Mouse (Mus musculus) G1E (cell line): Measurements from ENCODE around the gene Fubp1. TPM values are rescaled to one million over a fixed set of nuclear protein-coding genes. Genes with fewer than 3 reads are reported as not detected.

ENCODE experiments used
- ATAC-seq: 2 replicates; pipeline ENCODE4 v1.8.0; 2016; ENCODE audit warnings: mild to moderate bottlenecking; ENCODE audit not compliant: insufficient number of reproducible peaks, poor library complexity, low FRiP score, severe bottlenecking; ENCODE audit errors: extremely low read depth
- DNase-seq: peaks from one replicate; pipeline ENCODE4 v3.0.0; 2012; ENCODE audit warnings: low spot score
- H3K27me3 ChIP-seq: 2 replicates; pipeline ENCODE4 v1.6.1; 2012; ENCODE audit warnings: mild to moderate bottlenecking, low read length, inconsistent platforms; ENCODE audit not compliant: insufficient read depth
- H3K36me3 ChIP-seq: replicated peaks from 2 replicates; pipeline ENCODE3; 2012; ENCODE audit warnings: mild to moderate bottlenecking, inconsistent platforms
- H3K4me1 ChIP-seq: 2 replicates; pipeline ENCODE4 v1.6.1; 2012; ENCODE audit warnings: low read depth, low read length, inconsistent platforms, mixed read lengths; ENCODE audit not compliant: insufficient read depth
- H3K4me3 ChIP-seq: 2 replicates; pipeline ENCODE4 v1.5.1; 2012; ENCODE audit warnings: low read depth, mild to moderate bottlenecking, inconsistent platforms, low read length, moderate library complexity, mixed read lengths
- H3K9me3 ChIP-seq: replicated peaks from 2 replicates; pipeline ENCODE4 v1.6.1; 2012; ENCODE audit warnings: inconsistent platforms
- CTCF ChIP-seq: IDR thresholded peaks from 2 replicates; pipeline ENCODE4 v1.5.1; 2012; ENCODE audit warnings: low read depth, low read length, inconsistent platforms, mixed read lengths
- GATA1 ChIP-seq: IDR thresholded peaks from 2 replicates; pipeline ENCODE4 v1.6.1; 2012; ENCODE audit warnings: borderline replicate concordance, low read length, inconsistent platforms, mixed read lengths
- GATA2 ChIP-seq: IDR thresholded peaks from 2 replicates; pipeline ENCODE4 v1.6.1; 2012; ENCODE audit warnings: low read depth, low read length, inconsistent platforms, borderline replicate concordance
- POLR2AphosphoS5 ChIP-seq: IDR thresholded peaks from 2 replicates; pipeline ENCODE4 v1.6.1; 2012; ENCODE audit warnings: low read depth, low read length, inconsistent platforms; ENCODE audit not compliant: insufficient replicate concordance
- TAL1 ChIP-seq: conservative IDR thresholded peaks from 2 replicates; pipeline ENCODE4 v1.6.1; 2012; ENCODE audit warnings: low read depth, low read length, inconsistent platforms, mixed read lengths
- polyA plus RNA-seq: library from polyadenylated mRNA; stranded (reverse); fragments of >175 nt; gene quantifications from 2 replicates; pipeline ENCODE4 v1.2.3, GENCODE M21; 2012
- total RNA-seq, 2 experiments: library from RNA; stranded (forward) in 1 of 2; stranded (reverse) in 1 of 2; fragments of 200-1000 nt in 1 of 2; fragments of >200 nt in 1 of 2; fragmentation: Nextera tagmentation in 1 of 2; gene quantifications; 2 replicates each; pipeline ENCODE4 v1.2.3; 2014 to 2017

The Fubp1 gene
- total and polyA plus RNA-seq, 3 experiments = 310 to 577 (median 313) TPM

DNA sequence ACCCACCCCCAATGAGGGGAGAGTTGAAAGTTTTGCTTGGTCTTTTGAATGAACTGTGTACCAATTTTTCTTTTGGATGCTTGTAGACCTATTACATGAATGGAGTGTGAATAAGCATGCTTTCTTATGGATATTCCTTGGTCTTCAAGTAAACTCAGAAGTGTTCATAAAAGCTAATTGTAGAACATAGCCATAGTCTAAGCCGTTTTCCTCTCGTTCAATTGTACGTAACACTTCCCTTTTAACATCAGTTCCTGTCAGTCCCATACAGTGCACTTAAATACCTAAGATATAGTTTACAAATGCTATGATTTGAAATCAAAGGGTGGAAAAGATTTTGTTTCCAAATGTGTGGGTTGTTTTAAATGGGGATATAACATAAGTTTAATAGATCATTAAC is 3.2 kb downstream of the Fubp1 start:
- DNase-seq (no peak), ATAC-seq (no peak)
- TF ChIP-seq TAL1 = no peak
- TF ChIP-seq GATA2 = no peak
- no peak for TF ChIP-seq GATA1
- TF ChIP-seq CTCF = no peak
- TF ChIP-seq POLR2AphosphoS5 = no peak
- H3K27me3 ChIP-seq = no peaks in the 10 kb centered on the region
- H3K36me3 ChIP-seq = peaks cover 35% of the 10 kb centered on the region
- no peaks in the 10 kb centered on the region for H3K9me3 ChIP-seq
- peaks cover 27% of the 10 kb centered on the region for H3K4me1 ChIP-seq
- peak overlapping the region; percentile 93; the same call in 1 of the 2 replicates for H3K4me3 ChIP-seq

DNA sequence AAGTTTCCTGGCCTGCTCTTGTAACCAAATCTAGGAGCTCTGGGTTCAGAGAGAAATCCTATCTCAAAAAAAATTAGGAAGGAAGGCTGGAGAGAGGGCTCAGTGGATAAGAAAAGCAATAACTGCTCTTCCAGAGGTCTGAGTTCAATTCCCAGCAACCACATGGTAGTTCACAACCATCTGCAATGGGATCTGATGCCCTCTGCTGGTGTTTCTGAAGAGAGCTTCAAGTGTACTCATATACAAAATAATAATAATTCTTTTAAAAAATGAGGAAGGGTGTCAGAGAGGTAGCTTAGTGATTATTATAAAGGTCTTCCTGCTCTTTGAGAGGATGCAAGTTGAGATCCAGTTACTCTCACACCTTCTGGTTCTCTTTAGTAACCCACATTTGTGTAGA is 14.7 kb downstream of the Fubp1 start:
- Histone ChIP-seq H3K27me3 (no peaks in the 10 kb centered on the region), H3K4me1 (peaks cover 17% of the 10 kb centered on the region; the same call in 1 of the 2 replicates), H3K36me3 (peaks cover 77% of the 10 kb centered on the region), H3K4me3 (no peak overlapping the region), H3K9me3 (no peaks in the 10 kb centered on the region)
- TF ChIP-seq TAL1 (no peak), CTCF (no peak), GATA1 (no peak), GATA2 (no peak), POLR2AphosphoS5 (no peak)
- DNase-seq (no peak), ATAC-seq (no peak)

DNA sequence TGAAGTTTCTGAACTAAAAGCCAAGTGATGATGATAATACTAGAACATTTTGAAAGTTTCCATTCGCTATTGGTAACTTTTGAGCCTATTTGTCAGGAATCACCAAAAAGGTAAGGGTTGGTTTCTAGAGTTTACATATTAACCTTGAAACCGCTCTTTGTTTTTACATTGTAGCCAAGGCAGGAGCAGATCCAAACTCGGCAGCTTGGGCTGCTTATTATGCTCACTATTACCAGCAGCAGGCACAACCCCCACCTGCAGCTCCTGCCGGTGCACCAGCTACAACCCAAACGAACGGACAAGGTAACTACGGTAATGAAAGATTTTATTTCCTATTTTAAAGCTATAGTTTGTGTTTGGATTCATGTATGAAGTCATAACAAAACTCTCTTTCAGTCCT is 15.7 kb downstream of the Fubp1 start:
- no peaks in the 10 kb centered on the region for H3K9me3 ChIP-seq
- H3K36me3 ChIP-seq = peaks cover 74% of the 10 kb centered on the region
- H3K27me3 ChIP-seq = no peaks in the 10 kb centered on the region
- no peak for TF ChIP-seq POLR2AphosphoS5
- TF ChIP-seq GATA1 = no peak
- TF ChIP-seq TAL1 = no peak
- TF ChIP-seq CTCF = no peak
- TF ChIP-seq GATA2 = no peak
- no peak overlapping the region for H3K4me3 ChIP-seq
- peaks cover 20% of the 10 kb centered on the region; the same call in 1 of the 2 replicates for H3K4me1 ChIP-seq
- ATAC-seq (no peak), DNase-seq (no peak)

DNA sequence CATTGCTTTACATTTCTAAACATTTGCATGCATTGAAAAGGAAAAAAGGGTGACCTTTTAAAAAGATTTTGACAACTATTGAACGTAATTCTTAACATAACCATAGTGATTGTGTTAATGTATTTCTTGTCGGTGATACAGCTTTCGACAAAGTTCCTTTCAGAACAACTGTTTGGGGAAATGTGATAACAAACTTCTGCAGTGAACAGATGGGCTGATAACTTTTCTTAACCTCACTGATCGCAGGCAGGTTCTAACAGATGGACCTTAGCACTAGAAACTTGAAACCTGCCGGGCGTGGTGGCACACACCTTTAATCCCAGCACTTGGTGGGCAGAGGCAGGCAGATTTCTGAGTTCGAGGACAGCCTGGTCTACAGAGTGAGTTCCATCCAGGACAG is 18.6 kb downstream of the Fubp1 start:
- Histone ChIP-seq H3K36me3 (peaks cover 66% of the 10 kb centered on the region), H3K27me3 (no peaks in the 10 kb centered on the region), H3K4me1 (peaks cover 28% of the 10 kb centered on the region; the same call in 1 of the 2 replicates), H3K4me3 (no peak overlapping the region), H3K9me3 (no peaks in the 10 kb centered on the region)
- ATAC-seq (no peak), DNase-seq (no peak)
- no peak for TF ChIP-seq GATA1
- TF ChIP-seq TAL1 = no peak
- TF ChIP-seq GATA2 = no peak
- no peak for TF ChIP-seq CTCF
- no peak for TF ChIP-seq POLR2AphosphoS5

DNA sequence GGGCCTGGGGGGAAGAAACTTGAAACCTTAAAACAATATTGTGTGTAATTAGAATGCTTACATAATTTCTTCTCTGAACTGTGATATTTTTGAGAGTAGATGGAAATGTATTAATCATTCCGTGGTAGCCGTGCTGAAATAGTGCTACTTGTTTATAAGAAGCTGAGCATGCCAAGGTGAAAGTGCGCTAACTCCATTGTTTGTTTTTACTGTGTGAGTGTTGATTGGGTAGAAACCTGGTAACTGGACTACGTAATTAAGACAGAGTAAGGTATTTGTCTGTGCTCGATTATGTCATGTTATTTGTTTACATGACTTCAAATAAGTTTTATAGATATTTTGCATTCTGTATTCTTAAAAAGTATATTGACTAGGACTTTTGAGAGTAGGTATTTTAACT is 19.0 kb downstream of the Fubp1 start:
- DNase-seq (no peak), ATAC-seq (no peak)
- Histone ChIP-seq H3K27me3 (no peaks in the 10 kb centered on the region), H3K36me3 (peaks cover 65% of the 10 kb centered on the region), H3K4me1 (peaks cover 28% of the 10 kb centered on the region; the same call in 1 of the 2 replicates), H3K4me3 (no peak overlapping the region), H3K9me3 (no peaks in the 10 kb centered on the region)
- TF ChIP-seq CTCF (no peak), TAL1 (no peak), GATA1 (no peak), GATA2 (no peak), POLR2AphosphoS5 (no peak)

DNA sequence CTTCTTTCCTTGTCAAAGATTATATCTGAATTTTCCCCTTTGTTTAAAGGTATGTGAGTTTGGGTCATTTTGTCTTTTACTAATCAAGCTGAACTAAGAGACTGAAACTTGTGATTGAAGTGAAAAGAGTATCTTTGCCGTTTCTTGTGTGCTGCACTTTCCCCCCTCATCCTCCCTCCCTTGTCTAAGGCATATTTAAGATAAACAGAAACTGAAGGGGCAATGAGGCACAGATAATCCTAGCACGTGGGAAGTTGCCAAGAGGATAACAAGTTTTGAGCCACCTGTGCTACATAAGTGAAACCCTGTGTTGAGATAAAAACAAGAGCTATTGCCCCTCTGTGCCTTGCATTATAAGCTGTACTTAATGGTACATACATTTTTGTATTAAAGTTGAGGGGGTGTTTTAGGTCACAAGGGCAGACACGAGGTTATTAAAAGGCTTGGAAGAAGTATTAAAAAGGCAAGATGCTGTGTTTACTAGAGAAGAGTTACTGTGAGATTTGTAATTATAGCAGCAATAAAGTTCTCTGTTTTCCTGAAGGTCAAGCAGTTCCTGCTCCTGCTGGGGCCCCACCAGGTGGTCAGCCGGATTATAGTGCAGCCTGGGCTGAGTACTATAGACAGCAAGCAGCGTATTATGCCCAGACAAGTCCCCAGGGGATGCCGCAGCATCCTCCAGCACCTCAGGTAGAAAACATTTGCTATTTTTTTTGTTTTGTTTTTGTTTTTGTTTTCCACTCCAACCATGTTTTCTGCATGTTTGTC is 21.3 kb downstream of the Fubp1 start:
- TF ChIP-seq CTCF (no peak), TAL1 (peak; percentile 42; the same call in 1 of the 2 replicates)
- peaks cover 28% of the 10 kb centered on the region; the same call in 1 of the 2 replicates for H3K4me1 ChIP-seq
- ATAC-seq (peak; percentile 67), DNase-seq (no peak)
- no peak overlapping the region for H3K4me3 ChIP-seq
- H3K27me3 ChIP-seq = no peaks in the 10 kb centered on the region
- H3K9me3 ChIP-seq = no peaks in the 10 kb centered on the region
- H3K36me3 ChIP-seq = peaks cover 53% of the 10 kb centered on the region
